Mouse (Mus musculus): Measurements from ENCODE around the gene Nid2.

Gene Nid2

GRCm38 (mm10) chr14:19853471-19853870 lies 102.4 kb downstream of the Nid2 start:
- TF ChIP-seq GATA4 (IDR thresholded peaks at IDR 0.05; ENCODE audit: insufficient replicate concordance, low read length): no peak

- TF ChIP-seq GATA4 (IDR thresholded peaks at IDR 0.05; ENCODE audit: insufficient replicate concordance, low read length): no peak
These were observed 107.2 kb downstream of the Nid2 start for GRCm38 (mm10) chr14:19858279-19858678.

GRCm38 (mm10) chr14:19858808-19859776 lies 108.0 kb downstream of the Nid2 start:
- TF ChIP-seq GATA4 (IDR thresholded peaks at IDR 0.05; ENCODE audit: insufficient replicate concordance, low read length): no peak

GRCm38 (mm10) chr14:19860281-19860680 lies 109.2 kb downstream of the Nid2 start:
- no peak for TF ChIP-seq GATA4 (IDR thresholded peaks at IDR 0.05; ENCODE audit: insufficient replicate concordance, low read length)

Data from liver, adult (tissue).